Mouse (Mus musculus) forebrain, postnatal 0 days (tissue): ENCODE results near the gene Fmo5. TPM values are rescaled to one million over a fixed set of nuclear protein-coding genes. Genes with fewer than 3 reads are reported as not detected.

ENCODE experiments used
- ATAC-seq: fragments of 200-750 bp; cut with Nextera tagmentation; 2 replicates; pipeline ENCODE4 v1.8.0; 2017; ENCODE audit warnings: mild to moderate bottlenecking, moderate library complexity
- DNase-seq: peaks from one replicate; pipeline ENCODE4 v3.0.0-alpha.2; 2015
- H3K27ac ChIP-seq: fragments of 300-500 bp; sonication (generic); 2 replicates; pipeline ENCODE4 v1.5.1; 2014; ENCODE audit warnings: low read depth, mild to moderate bottlenecking, antibody characterized with exemption, low read length, moderate library complexity, mixed read lengths
- H3K27me3 ChIP-seq: fragments of 300-500 bp; sonication (generic); 2 replicates; pipeline ENCODE4 v1.6.1; 2014; ENCODE audit warnings: mild to moderate bottlenecking, low read length, mixed read lengths; ENCODE audit not compliant: insufficient read depth
- H3K36me3 ChIP-seq: fragments of 300-500 bp; sonication (generic); 2 replicates; pipeline ENCODE4 v1.6.1; 2014; ENCODE audit warnings: mild to moderate bottlenecking, moderate library complexity; ENCODE audit not compliant: insufficient read depth
- H3K4me1 ChIP-seq: fragments of 300-500 bp; sonication (generic); 2 replicates; pipeline ENCODE4 v1.6.1; 2014; ENCODE audit warnings: antibody characterized with exemption; ENCODE audit not compliant: insufficient read depth
- H3K4me2 ChIP-seq: fragments of 300-500 bp; sonication (generic); 2 replicates; pipeline ENCODE4 v1.6.1; 2014; ENCODE audit warnings: low read depth, mild to moderate bottlenecking, moderate library complexity
- H3K4me3 ChIP-seq: fragments of 300-500 bp; sonication (generic); 2 replicates; pipeline ENCODE4 v1.5.1; 2014; ENCODE audit warnings: low read depth, low read length, mixed read lengths
- H3K9ac ChIP-seq: fragments of 300-500 bp; sonication (generic); 2 replicates; pipeline ENCODE4 v1.6.1; 2014; ENCODE audit warnings: mild to moderate bottlenecking
- H3K9me3 ChIP-seq: fragments of 300-500 bp; sonication (generic); 2 replicates; pipeline ENCODE4 v1.6.1; 2016; ENCODE audit warnings: low read length
- CTCF ChIP-seq: sonication (generic); IDR thresholded peaks from 2 replicates; pipeline ENCODE4 v1.5.1; 2016; ENCODE audit warnings: antibody characterized with exemption, control low read depth, low read depth
- WGBS: fragments of 180-500 bp; shearing (Covaris S2); extraction: QIAGEN DNeasy Blood & Tissue Kit; methylation state at CpG from one replicate; pipeline ENCODE4 v1.1.7; 2014; 5-methylcytosine and 5-hydroxymethylcytosine counted together
- polyA plus RNA-seq: library from polyadenylated mRNA; unstranded; fragments of >200 nt; fragmentation: Nextera tagmentation; extraction: Ambion mirVana; gene quantifications from 2 replicates; pipeline ENCODE4 v1.2.1, GENCODE M21; 2015
- total RNA-seq: library from RNA; depleted of rRNA; stranded (reverse); fragments of >200 nt; gene quantifications from 2 replicates; pipeline ENCODE4 v1.2.3, GENCODE M21; 2014

Gene Fmo5
- total and polyA plus RNA-seq, 2 experiments from 2014 or later = 0.76 to 1.2 TPM

DNA sequence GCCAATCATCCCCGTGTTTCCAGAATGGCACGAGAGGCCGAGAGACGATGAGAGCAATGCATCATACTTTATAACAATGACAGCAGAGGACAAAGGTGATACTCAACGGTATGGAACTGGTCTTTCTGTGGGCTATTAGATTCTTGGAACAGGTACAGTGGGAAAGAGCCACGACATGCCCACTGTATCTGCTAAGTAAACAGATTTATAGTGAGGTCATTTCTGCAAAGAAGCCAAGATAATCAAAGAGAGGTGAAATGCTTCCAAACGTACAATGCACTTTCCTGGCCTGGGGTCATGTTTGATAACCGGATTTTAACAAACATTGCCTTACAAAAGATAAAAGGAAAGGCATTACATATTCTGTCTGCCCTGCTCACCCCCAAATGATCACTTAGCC lies 31.8 kb upstream of the Fmo5 start:
- Histone ChIP-seq H3K9ac (no peak overlapping the region), H3K27ac (no peak overlapping the region), H3K4me2 (no peak overlapping the region), H3K27me3 (no peaks in the 10 kb centered on the region), H3K36me3 (0 out of 2 replicates have a peak, but pooled peaks cover 3% of the 10 kb centered on the region), H3K4me1 (no peaks in the 10 kb centered on the region), H3K9me3 (no peaks in the 10 kb centered on the region), H3K4me3 (no peak overlapping the region)
- WGBS = 84% methylated on average over 8 of the region's 8 CpGs
- no peak for ATAC-seq
- no peak for TF ChIP-seq CTCF
- DNase-seq = no peak

DNA sequence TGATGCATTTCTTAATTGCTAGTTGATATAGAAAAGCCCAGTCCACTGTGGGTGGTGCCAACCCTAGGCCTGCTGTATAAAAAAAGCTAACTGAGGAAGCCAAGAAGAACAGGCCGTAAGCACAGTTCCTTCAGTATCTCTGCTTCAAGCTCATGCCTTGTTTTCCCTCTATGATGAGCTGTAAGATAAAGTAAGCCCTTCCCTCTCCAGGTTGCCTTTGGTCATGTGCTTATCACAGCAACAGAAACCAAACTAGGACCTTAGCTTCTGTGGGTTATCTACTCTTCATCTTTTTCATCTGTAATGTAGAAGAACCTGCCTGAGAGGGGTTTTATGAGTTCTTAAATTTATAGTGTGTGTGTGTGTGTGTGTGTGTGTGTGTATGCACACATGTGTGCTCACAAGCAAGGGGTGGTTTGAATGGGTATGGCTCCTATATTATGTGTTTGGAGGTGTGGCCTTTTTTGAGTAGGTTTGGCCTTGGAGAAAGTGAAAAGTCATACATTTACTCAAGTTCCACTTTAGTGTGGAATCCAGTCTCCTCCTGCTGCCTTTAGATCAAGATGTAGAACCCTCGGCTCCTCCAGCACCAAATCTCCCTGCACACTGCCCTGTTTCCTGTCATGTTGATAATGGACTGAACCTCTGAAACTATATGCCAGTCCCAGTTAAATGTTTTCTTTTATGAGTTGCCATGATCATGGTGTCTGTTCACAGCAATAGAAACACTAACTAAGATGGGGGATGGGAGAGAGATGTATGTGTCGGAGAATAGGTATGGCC lies 28.4 kb upstream of the Fmo5 start:
- no peaks in the 10 kb centered on the region for H3K27me3 ChIP-seq
- DNase-seq (no peak), ATAC-seq (no peak)
- H3K4me3 ChIP-seq = no peak overlapping the region
- H3K9ac ChIP-seq = no peak overlapping the region
- H3K9me3 ChIP-seq = no peaks in the 10 kb centered on the region
- H3K36me3 ChIP-seq = no peaks in the 10 kb centered on the region
- TF ChIP-seq CTCF = no peak
- 96% methylated on average over 3 of the region's 3 CpGs for WGBS
- no peak overlapping the region for H3K27ac ChIP-seq
- no peak overlapping the region for H3K4me2 ChIP-seq
- H3K4me1 ChIP-seq = no peaks in the 10 kb centered on the region

DNA sequence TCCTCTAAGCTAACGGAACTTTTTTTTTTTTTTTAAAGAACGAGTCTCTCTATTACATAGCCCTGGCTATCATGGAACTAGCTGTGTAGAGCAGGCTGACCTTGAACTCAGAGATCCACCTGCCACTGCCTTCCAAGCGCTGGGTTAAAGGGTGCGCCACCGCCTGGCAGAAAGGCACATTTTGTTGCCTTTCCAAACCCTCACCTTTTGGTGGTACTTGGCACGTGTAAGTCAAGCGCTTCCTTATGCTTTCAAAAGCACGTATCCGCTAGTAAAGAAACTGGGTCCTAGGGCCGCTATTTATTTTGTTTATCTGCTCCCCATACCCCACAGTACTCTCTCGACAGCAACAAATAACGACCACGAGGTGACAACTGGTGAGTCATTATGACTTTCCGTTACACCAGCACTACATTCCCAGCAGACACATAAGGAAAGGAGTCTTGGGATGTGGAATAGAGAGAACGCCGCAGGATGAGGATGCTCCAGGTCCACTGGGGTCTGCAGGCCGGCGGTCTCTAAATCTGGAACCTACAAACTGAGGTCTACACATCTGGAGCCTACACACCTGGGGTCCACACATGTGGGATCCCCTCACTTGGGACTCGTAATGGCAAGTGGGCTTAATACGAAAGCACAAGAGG lies 19.3 kb upstream of the Fmo5 start:
- Histone ChIP-seq H3K9me3 (no peaks in the 10 kb centered on the region), H3K4me2 (peak overlapping the region; percentile 65), H3K4me3 (peak overlapping the region; percentile 88), H3K4me1 (peaks cover 6% of the 10 kb centered on the region), H3K9ac (peak overlapping the region; percentile 71), H3K27ac (peak overlapping the region; percentile 87; the same call in 1 of the 2 replicates), H3K36me3 (no peaks in the 10 kb centered on the region), H3K27me3 (no peaks in the 10 kb centered on the region)
- TF ChIP-seq CTCF = peak; percentile 43
- DNase-seq (peak; percentile 2), ATAC-seq (no peak; the same call in 1 of the 2 replicates)
- WGBS = 3% methylated on average over 20 of the region's 20 CpGs

DNA sequence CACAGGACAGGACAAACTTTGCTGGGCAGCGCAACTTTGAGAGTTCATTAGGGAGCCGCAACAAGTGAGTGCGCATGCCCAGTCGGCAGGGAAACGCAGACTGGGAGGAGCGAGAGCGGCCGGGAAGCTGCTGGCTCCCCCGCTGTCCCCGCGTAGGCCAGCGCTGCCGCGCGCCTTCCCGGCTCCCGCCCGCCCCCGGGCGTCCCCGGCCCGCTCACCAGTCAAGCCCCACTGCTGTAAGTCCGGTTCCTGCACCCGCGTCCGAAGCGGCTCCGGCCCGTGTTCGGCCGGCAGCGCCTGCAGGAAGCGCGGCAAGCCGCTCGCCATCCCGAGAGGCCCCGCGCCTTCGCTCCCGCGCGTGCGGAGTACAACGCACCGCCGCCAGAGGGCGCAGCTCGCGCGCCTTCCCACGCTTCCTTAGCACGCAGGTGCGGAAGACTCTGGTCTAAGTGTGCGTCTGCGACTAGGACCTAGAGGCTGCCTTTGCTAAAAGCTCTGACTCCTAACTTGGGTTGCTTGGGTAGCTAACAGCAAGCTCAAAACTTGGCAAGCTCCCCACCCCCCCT lies 18.7 kb upstream of the Fmo5 start, which contains the start of gene Chd1l:
Chd1l (minus strand) TSS at position 359 of the 566 bp plus-strand sequence.
- 7% methylated on average over 55 of the region's 56 CpGs for WGBS
- Histone ChIP-seq H3K36me3 (no peaks in the 10 kb centered on the region), H3K27ac (peak within 1 kb of the TSS; percentile 87)

DNA sequence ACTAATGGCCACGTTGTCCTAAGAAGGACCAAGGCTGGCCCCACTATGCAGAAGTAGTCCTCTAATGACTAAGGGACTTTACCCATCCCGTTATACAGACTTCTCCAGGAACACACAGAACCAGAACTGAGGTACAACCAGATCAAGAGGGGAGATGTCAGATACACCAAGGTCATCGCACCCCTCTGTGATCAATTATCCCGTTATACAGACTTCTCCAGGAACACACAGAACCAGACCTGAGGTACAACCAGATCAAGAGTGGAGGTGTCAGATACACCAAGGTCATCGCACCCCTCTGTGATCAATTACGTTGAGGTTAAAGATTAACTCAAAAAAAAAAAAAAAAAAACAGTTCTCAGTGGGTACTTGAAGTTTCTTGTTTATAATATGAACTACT lies 17.6 kb upstream of the Fmo5 start:
- Histone ChIP-seq H3K4me2 (no peak overlapping the region), H3K4me3 (no peak overlapping the region), H3K36me3 (no peaks in the 10 kb centered on the region), H3K9ac (no peak overlapping the region), H3K27me3 (no peaks in the 10 kb centered on the region), H3K27ac (no peak overlapping the region), H3K9me3 (no peaks in the 10 kb centered on the region), H3K4me1 (peaks cover 6% of the 10 kb centered on the region)
- TF ChIP-seq CTCF = no peak
- DNase-seq (no peak), ATAC-seq (no peak)
- WGBS = 91% methylated on average over 6 of the region's 6 CpGs

More for the DNA sequence above, 18.7 kb upstream of the Fmo5 start, which contains the start of gene Chd1l:
- H3K4me1 ChIP-seq = peaks cover 6% of the 10 kb centered on the region
- H3K4me2 ChIP-seq = peak within 1 kb of the TSS; percentile 65
- peak; percentile 98 for ATAC-seq
- H3K27me3 ChIP-seq = no peaks in the 10 kb centered on the region
- peak within 1 kb of the TSS; percentile 71 for H3K9ac ChIP-seq
- H3K9me3 ChIP-seq = no peaks in the 10 kb centered on the region
- peak within 1 kb of the TSS; percentile 88 for H3K4me3 ChIP-seq
- peak; percentile 96 for DNase-seq
- peak; percentile 98 for TF ChIP-seq CTCF

DNA sequence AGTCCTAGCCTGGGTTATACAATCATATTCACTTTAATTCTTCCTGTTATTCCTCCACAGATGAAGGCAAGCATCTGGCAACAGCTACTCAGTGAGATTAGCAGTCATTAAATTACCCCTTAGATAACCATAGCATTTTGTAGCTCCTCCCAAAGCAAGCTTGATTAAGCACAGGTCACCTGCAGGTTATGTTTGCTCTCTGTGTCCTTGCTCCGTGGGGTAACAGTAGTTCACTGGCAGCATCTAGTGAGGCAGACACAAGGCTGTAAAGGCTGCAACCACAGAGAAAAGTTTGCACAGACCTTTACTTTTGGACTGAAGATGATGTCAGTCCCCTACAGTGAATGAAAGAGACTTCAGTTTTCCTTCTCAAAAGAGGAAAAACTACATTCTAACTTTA lies 13.4 kb upstream of the Fmo5 start:
- H3K27me3 ChIP-seq = no peaks in the 10 kb centered on the region
- no peak overlapping the region for H3K4me3 ChIP-seq
- ATAC-seq (no peak), DNase-seq (no peak)
- no peaks in the 10 kb centered on the region for H3K4me1 ChIP-seq
- no peak overlapping the region for H3K4me2 ChIP-seq
- H3K9ac ChIP-seq = no peak overlapping the region
- H3K27ac ChIP-seq = no peak overlapping the region
- no peak for TF ChIP-seq CTCF
- 38% methylated on average over 1 of the region's 1 CpGs for WGBS
- H3K36me3 ChIP-seq = no peaks in the 10 kb centered on the region
- no peaks in the 10 kb centered on the region for H3K9me3 ChIP-seq

DNA sequence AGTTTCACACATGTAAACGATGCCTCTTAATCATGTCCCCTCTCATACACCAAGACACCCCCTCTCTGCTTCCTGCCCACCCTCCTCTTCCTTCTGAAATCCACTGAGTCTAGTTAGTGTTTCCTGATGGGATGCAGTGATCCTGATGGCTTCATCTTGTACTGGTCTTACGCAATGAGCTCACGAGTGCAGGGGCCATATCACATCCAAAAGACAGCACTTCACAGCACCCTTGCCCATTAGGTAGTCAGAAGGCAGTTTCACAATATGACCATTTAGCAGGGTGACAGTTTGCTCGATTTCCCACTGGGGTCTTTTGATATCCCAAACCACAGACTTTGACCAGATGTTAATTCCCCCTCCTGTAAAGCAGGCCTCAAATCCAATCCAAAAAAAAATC lies 12.7 kb upstream of the Fmo5 start:
- ATAC-seq (no peak), DNase-seq (no peak)
- Histone ChIP-seq H3K4me2 (no peak overlapping the region), H3K36me3 (no peaks in the 10 kb centered on the region), H3K9me3 (no peaks in the 10 kb centered on the region), H3K4me1 (no peaks in the 10 kb centered on the region), H3K9ac (no peak overlapping the region), H3K27me3 (no peaks in the 10 kb centered on the region), H3K27ac (no peak overlapping the region), H3K4me3 (no peak overlapping the region)
- no peak for TF ChIP-seq CTCF
- 86% methylated on average over 4 of the region's 4 CpGs for WGBS
